Mouse (Mus musculus) mature B cell (primary cell): ENCODE measurements around the gene Tmem238l.

Source experiments
- in situ Hi-C: fragments of 300-500 bp; cut with MboI; formaldehyde crosslinking; loops from 2 replicates; pipeline ENCODE4 v1.14.3; 2019

Tmem238l gene

GRCm38 (mm10) chr11:66975606-66976330 is 19.3 kb downstream of the Tmem238l start:
- in situ Hi-C loops: no loop called here

GRCm38 (mm10) chr11:66981336-66982115 is 25.1 kb downstream of the Tmem238l start:
- in situ Hi-C loops: no loop called here

- in situ Hi-C loops: no loop called here
Observed at GRCm38 (mm10) chr11:66982794-66983193, 26.4 kb downstream of the Tmem238l start.

GRCm38 (mm10) chr11:66983422-66984164 is 27.2 kb downstream of the Tmem238l start:
- in situ Hi-C loops: no loop called here

- in situ Hi-C loops: no loop called here
Observed at GRCm38 (mm10) chr11:66984165-66985135, 28.0 kb downstream of the Tmem238l start.

GRCm38 (mm10) chr11:66985136-66985702 is 28.8 kb downstream of the Tmem238l start:
- in situ Hi-C loops: no loop called here

GRCm38 (mm10) chr11:66992150-66992549 is 35.7 kb downstream of the Tmem238l start:
- in situ Hi-C loops: no loop called here

GRCm38 (mm10) chr11:66993674-66994073 is 37.2 kb downstream of the Tmem238l start:
- in situ Hi-C loops: no loop called here

GRCm38 (mm10) chr11:66996446-66996845 is 40.0 kb downstream of the Tmem238l start:
- in situ Hi-C loops: no loop called here

- in situ Hi-C loops: no loop called here
Observed at GRCm38 (mm10) chr11:66998467-66999403, 42.3 kb downstream of the Tmem238l start.

GRCm38 (mm10) chr11:67000671-67001070 is 44.2 kb downstream of the Tmem238l start:
- in situ Hi-C loops: no loop called here

- in situ Hi-C loops: no loop called here
Observed at GRCm38 (mm10) chr11:67001717-67002116, 45.3 kb downstream of the Tmem238l start.

GRCm38 (mm10) chr11:67002911-67003310 is 46.5 kb downstream of the Tmem238l start:
- in situ Hi-C loops: no loop called here

- in situ Hi-C loops: no loop called here
Observed at GRCm38 (mm10) chr11:67007961-67008360, 51.5 kb downstream of the Tmem238l start.

- in situ Hi-C loops: no loop called here
Observed at GRCm38 (mm10) chr11:67008528-67008927, 52.1 kb downstream of the Tmem238l start.

GRCm38 (mm10) chr11:67010430-67010829 is 54.0 kb downstream of the Tmem238l start:
- in situ Hi-C loops: no loop called here

- in situ Hi-C loops: no loop called here
Observed at GRCm38 (mm10) chr11:67011635-67012034, 55.2 kb downstream of the Tmem238l start.
